Mouse (Mus musculus) limb, embryonic 12.5 days (tissue): ENCODE data around the gene Vgll4. TPM values are rescaled to one million over a fixed set of nuclear protein-coding genes. Genes with fewer than 3 reads are reported as not detected.

Experiments
- ATAC-seq: fragments of 200-750 bp; cut with Nextera tagmentation; 2 replicates; pipeline ENCODE4 v1.8.0; 2017; ENCODE audit warnings: low read depth, moderate TSS enrichment; ENCODE audit not compliant: insufficient number of reproducible peaks, insufficient read depth, low FRiP score, low TSS enrichment
- H3K27ac ChIP-seq: fragments of 300-500 bp; sonication (generic); 2 replicates; pipeline ENCODE4 v1.5.1; 2016; ENCODE audit warnings: mild to moderate bottlenecking, moderate library complexity
- H3K27me3 ChIP-seq: fragments of 300-500 bp; sonication (generic); 2 replicates; pipeline ENCODE4 v1.6.1; 2016; ENCODE audit warnings: mild to moderate bottlenecking, moderate library complexity
- H3K36me3 ChIP-seq: fragments of 300-500 bp; sonication (generic); 2 replicates; pipeline ENCODE4 v1.6.1; 2016; ENCODE audit warnings: mild to moderate bottlenecking, moderate library complexity
- H3K4me1 ChIP-seq: fragments of 300-500 bp; sonication (generic); replicated peaks from 2 replicates; pipeline ENCODE4 v1.6.1; 2016
- H3K4me2 ChIP-seq: fragments of 300-500 bp; sonication (generic); 2 replicates; pipeline ENCODE4 v1.6.1; 2016; ENCODE audit warnings: mild to moderate bottlenecking, moderate library complexity
- H3K4me3 ChIP-seq: fragments of 300-500 bp; sonication (generic); replicated peaks from 2 replicates; pipeline ENCODE4 v1.5.1; 2016; ENCODE audit warnings: mild to moderate bottlenecking
- H3K9ac ChIP-seq: fragments of 300-500 bp; sonication (generic); replicated peaks from 2 replicates; pipeline ENCODE4 v1.6.1; 2016; ENCODE audit warnings: mild to moderate bottlenecking, moderate library complexity
- H3K9me3 ChIP-seq: fragments of 300-500 bp; sonication (generic); 2 replicates; pipeline ENCODE4 v1.6.1; 2016; ENCODE audit warnings: mild to moderate bottlenecking, moderate library complexity
- WGBS: fragments of 180-500 bp; shearing (Covaris S2); methylation state at CpG from one replicate; pipeline ENCODE4 v1.1.7; 2016; 5-methylcytosine and 5-hydroxymethylcytosine counted together
- polyA plus RNA-seq: library from polyadenylated mRNA; unstranded; fragments of >200 nt; fragmentation: Nextera tagmentation; extraction: Ambion mirVana; gene quantifications from 2 replicates; pipeline ENCODE4 v1.2.1, GENCODE M21; 2016

The Vgll4 gene
- polyA plus RNA-seq, 1 experiment from 2014 or later = 156 TPM

DNA sequence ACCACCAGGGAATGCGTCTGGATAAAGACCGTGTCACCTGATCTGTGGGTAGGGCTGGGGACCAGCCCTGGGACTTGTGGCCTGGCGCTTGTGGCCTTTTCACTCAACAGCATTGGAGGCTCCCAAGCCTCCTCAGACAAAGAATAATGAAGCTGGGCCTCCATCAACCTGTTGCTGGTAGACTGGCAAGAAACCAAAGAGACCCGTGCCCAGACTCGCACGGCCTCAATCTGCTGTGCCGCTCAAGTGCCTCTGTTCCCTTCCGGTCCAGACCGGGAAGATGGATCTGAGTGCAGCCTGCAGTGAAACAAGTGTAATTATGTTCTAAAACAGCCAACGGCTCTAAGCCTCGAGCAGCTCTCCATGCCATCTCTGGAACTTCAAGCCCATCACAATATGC is 52.7 kb downstream of the Vgll4 start:
- H3K4me1 ChIP-seq = peaks cover 79% of the 10 kb centered on the region
- H3K36me3 ChIP-seq = peaks cover under 1% of the 10 kb centered on the region; the same call in 1 of the 2 replicates
- H3K9me3 ChIP-seq = no peaks in the 10 kb centered on the region
- H3K27ac ChIP-seq = peak overlapping the region; percentile 81
- H3K4me2 ChIP-seq = peak overlapping the region; percentile 70
- H3K4me3 ChIP-seq = peak overlapping the region; percentile 73
- H3K9ac ChIP-seq = peak overlapping the region; percentile 13; the same call in 1 of the 2 replicates
- ATAC-seq = no peak
- WGBS = 19% methylated on average over 11 of the region's 11 CpGs
- H3K27me3 ChIP-seq = no peaks in the 10 kb centered on the region

- H3K4me2 ChIP-seq = peak overlapping the region; percentile 70
- WGBS = 2% methylated on average over 5 of the region's 5 CpGs
- peaks cover 4% of the 10 kb centered on the region; the same call in 1 of the 2 replicates for H3K36me3 ChIP-seq
- ATAC-seq = no peak
- peak overlapping the region; percentile 31 for H3K9ac ChIP-seq
- H3K4me1 ChIP-seq = peaks cover 82% of the 10 kb centered on the region
- H3K9me3 ChIP-seq = no peaks in the 10 kb centered on the region
- H3K27ac ChIP-seq = peak overlapping the region; percentile 81
- H3K4me3 ChIP-seq = peak overlapping the region; percentile 73
- H3K27me3 ChIP-seq = no peaks in the 10 kb centered on the region
Observed at GRCm38 (mm10) chr6:114916715-114916992, 53.1 kb downstream of the Vgll4 start.

DNA sequence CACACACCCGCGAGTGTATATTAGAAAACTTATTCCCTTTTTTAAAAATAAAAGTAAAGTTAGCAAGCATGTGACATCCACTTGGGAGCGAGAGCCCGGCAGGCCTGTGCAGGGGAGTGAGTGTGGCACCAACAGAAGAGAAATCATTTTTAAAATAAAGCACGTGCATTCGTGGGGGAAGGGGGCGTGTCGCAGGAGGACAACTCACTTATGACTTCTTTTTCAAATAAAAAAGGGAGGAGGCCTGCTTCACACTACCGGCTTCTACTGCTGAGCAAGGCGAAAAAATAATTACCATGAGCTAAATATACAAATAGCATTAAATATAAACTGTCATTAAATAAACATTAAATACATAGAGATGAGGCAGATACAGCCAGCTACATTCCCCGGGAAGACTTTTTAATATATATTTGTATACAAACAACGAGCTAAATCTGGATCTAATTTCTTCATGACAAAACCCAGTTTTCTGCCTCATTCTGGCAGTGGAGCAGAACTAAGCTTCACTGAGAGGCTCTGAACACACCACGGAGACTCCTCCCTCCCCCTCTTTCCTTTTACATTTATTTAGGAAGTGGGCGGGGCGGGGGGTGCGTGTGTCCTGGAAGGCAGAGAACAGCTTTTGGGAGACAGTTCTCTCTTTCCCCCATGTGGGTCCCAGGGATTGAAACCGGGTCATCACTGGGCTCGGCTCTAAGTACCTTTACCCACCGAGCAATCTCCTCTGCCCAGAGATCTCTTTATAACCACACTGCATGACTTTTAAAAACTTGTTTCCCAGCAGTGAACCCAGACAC is 53.7 kb downstream of the Vgll4 start:
- Histone ChIP-seq H3K36me3 (peaks cover 4% of the 10 kb centered on the region; the same call in 1 of the 2 replicates), H3K9me3 (no peaks in the 10 kb centered on the region), H3K27me3 (no peaks in the 10 kb centered on the region), H3K9ac (peak overlapping the region; percentile 31), H3K4me1 (peaks cover 87% of the 10 kb centered on the region), H3K27ac (peak overlapping the region; percentile 81), H3K4me2 (peak overlapping the region; percentile 70), H3K4me3 (peak overlapping the region; percentile 73)
- 30% methylated on average over 19 of the region's 19 CpGs for WGBS
- no peak for ATAC-seq

- ATAC-seq = no peak
- Histone ChIP-seq H3K4me1 (peaks cover 81% of the 10 kb centered on the region), H3K4me2 (peak overlapping the region; percentile 34), H3K27me3 (no peaks in the 10 kb centered on the region), H3K9ac (no peak overlapping the region), H3K9me3 (no peaks in the 10 kb centered on the region), H3K4me3 (0 out of 2 replicates have a peak overlapping the region, but pooled peaks have one; percentile 11), H3K27ac (peak overlapping the region; percentile 70), H3K36me3 (peaks cover 4% of the 10 kb centered on the region; the same call in 1 of the 2 replicates)
- WGBS = 33% methylated on average over 10 of the region's 10 CpGs
Observed at GRCm38 (mm10) chr6:114914041-114914716, 55.6 kb downstream of the Vgll4 start.

DNA sequence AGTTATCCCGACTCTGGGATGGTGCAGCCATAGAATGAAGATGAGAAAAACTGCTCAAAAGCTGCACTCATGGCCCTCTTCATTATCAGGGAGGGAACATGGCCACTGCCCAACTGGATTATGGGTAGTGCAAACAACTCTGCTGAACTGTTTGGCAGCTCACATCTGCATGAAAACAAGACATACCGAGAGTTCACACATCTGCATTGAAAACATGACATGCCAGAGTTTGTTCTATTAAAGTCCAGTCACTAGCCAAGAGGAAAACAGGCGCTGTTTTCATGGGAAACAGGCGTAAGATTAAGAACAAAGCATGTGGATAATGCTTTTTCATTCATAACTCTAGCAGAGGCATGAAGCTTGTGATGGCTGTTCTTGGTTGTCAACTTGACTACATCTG is 56.7 kb downstream of the Vgll4 start:
- Histone ChIP-seq H3K36me3 (peaks cover 4% of the 10 kb centered on the region; the same call in 1 of the 2 replicates), H3K4me1 (peaks cover 74% of the 10 kb centered on the region), H3K27ac (peak overlapping the region; percentile 70; the same call in 1 of the 2 replicates), H3K4me2 (0 out of 2 replicates have a peak overlapping the region, but pooled peaks have one; percentile 34), H3K27me3 (no peaks in the 10 kb centered on the region), H3K9me3 (no peaks in the 10 kb centered on the region), H3K9ac (no peak overlapping the region), H3K4me3 (no peak overlapping the region)
- no peak for ATAC-seq
- 30% methylated on average over 4 of the region's 4 CpGs for WGBS

GRCm38 (mm10) chr6:114911540-114911939 is 58.3 kb downstream of the Vgll4 start:
- H3K9me3 ChIP-seq = no peaks in the 10 kb centered on the region

DNA sequence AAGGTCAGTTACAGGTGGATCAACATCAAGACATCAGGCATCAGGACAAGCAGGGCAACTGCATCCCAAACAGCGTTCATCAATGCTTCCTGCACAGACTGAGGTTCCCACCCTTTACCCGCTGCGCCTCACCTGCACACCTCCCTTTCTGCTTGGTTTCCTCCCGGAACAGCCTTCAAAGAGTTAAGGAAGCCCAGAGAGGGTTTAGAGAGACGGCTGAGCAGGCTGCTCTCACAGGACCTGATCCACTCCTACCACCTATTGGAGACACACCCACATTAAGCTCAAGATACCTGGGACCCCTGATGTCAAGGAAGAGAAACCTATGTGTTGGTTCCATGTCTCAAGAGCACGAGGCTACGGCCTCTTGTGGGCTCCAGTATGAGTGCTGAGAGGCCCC is 60.0 kb downstream of the Vgll4 start:
- Histone ChIP-seq H3K36me3 (peaks cover 4% of the 10 kb centered on the region; the same call in 1 of the 2 replicates), H3K9ac (no peak overlapping the region), H3K4me1 (peaks cover 72% of the 10 kb centered on the region), H3K9me3 (no peaks in the 10 kb centered on the region), H3K4me2 (no peak overlapping the region), H3K27ac (no peak overlapping the region), H3K4me3 (no peak overlapping the region), H3K27me3 (no peaks in the 10 kb centered on the region)
- no peak for ATAC-seq
- WGBS = 88% methylated on average over 7 of the region's 7 CpGs

More at GRCm38 (mm10) chr6:114911540-114911939, 58.3 kb downstream of the Vgll4 start:
- no peak overlapping the region for H3K4me3 ChIP-seq
- no peak for ATAC-seq
- 77% methylated on average over 3 of the region's 3 CpGs for WGBS
- H3K4me2 ChIP-seq = no peak overlapping the region
- no peak overlapping the region for H3K27ac ChIP-seq
- peaks cover 74% of the 10 kb centered on the region for H3K4me1 ChIP-seq
- H3K9ac ChIP-seq = no peak overlapping the region
- H3K27me3 ChIP-seq = no peaks in the 10 kb centered on the region
- H3K36me3 ChIP-seq = peaks cover 4% of the 10 kb centered on the region; the same call in 1 of the 2 replicates

- Histone ChIP-seq H3K27ac (no peak overlapping the region), H3K27me3 (no peaks in the 10 kb centered on the region), H3K9ac (no peak overlapping the region), H3K36me3 (peaks cover 4% of the 10 kb centered on the region; the same call in 1 of the 2 replicates), H3K4me1 (peaks cover 72% of the 10 kb centered on the region), H3K9me3 (no peaks in the 10 kb centered on the region), H3K4me3 (no peak overlapping the region), H3K4me2 (no peak overlapping the region)
- no peak for ATAC-seq
- WGBS = 96% methylated on average over 6 of the region's 6 CpGs
Observed at GRCm38 (mm10) chr6:114907459-114907858, 62.3 kb downstream of the Vgll4 start.

DNA sequence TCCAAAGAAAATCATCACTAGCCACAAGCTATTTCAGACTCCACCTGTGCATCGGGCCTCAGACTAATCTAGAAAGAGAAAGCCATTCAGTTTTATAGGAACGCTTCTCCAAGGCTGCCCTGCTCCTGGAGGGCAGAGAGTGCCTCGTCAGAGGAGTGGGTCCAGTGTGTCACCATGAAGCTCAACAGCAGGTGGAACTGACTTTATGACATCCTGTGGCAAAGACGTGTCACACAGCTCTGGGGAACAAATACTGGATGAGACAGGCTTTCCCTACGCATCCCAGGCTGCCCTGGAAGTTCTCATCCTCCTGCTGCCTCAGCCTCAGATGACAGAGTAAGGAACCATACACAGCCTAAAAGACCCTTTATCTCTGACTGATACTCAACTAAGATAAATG is 63.6 kb downstream of the Vgll4 start:
- no peak overlapping the region for H3K4me3 ChIP-seq
- no peaks in the 10 kb centered on the region for H3K36me3 ChIP-seq
- no peak overlapping the region for H3K9ac ChIP-seq
- ATAC-seq = no peak
- H3K27ac ChIP-seq = no peak overlapping the region
- 56% methylated on average over 5 of the region's 5 CpGs for WGBS
- H3K4me1 ChIP-seq = peaks cover 72% of the 10 kb centered on the region
- no peak overlapping the region for H3K4me2 ChIP-seq
- H3K27me3 ChIP-seq = no peaks in the 10 kb centered on the region
- H3K9me3 ChIP-seq = no peaks in the 10 kb centered on the region

- Histone ChIP-seq H3K27ac (no peak overlapping the region), H3K4me2 (no peak overlapping the region), H3K4me1 (peaks cover 78% of the 10 kb centered on the region), H3K9me3 (no peaks in the 10 kb centered on the region), H3K36me3 (no peaks in the 10 kb centered on the region), H3K4me3 (no peak overlapping the region), H3K9ac (no peak overlapping the region), H3K27me3 (no peaks in the 10 kb centered on the region)
- 65% methylated on average over 8 of the region's 8 CpGs for WGBS
- no peak for ATAC-seq
Observed at GRCm38 (mm10) chr6:114905253-114906028, 64.4 kb downstream of the Vgll4 start.

DNA sequence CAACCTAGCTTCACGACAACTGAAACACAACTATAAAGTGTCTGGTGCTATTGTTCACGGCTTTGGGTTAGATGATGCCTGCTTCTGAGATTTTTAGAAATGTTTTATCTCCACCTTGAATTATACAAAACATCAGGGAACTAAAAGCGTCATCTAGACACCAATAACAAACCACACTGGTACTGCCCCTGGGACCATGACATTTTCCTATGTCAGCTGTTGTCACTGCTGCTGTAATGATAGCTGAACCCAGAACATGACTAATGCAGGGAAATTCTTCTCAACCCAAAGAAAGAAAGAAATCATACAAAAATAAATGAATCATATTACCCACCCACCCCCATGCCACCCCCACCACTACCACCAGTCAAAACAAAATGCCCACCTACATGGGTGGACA is 65.0 kb downstream of the Vgll4 start:
- H3K4me3 ChIP-seq = no peak overlapping the region
- H3K4me2 ChIP-seq = no peak overlapping the region
- no peaks in the 10 kb centered on the region for H3K9me3 ChIP-seq
- H3K4me1 ChIP-seq = peaks cover 85% of the 10 kb centered on the region
- no peak overlapping the region for H3K27ac ChIP-seq
- no peak overlapping the region for H3K9ac ChIP-seq
- H3K36me3 ChIP-seq = no peaks in the 10 kb centered on the region
- ATAC-seq = no peak
- H3K27me3 ChIP-seq = no peaks in the 10 kb centered on the region
- 95% methylated on average over 3 of the region's 3 CpGs for WGBS
